In the genomic region with DNA sequence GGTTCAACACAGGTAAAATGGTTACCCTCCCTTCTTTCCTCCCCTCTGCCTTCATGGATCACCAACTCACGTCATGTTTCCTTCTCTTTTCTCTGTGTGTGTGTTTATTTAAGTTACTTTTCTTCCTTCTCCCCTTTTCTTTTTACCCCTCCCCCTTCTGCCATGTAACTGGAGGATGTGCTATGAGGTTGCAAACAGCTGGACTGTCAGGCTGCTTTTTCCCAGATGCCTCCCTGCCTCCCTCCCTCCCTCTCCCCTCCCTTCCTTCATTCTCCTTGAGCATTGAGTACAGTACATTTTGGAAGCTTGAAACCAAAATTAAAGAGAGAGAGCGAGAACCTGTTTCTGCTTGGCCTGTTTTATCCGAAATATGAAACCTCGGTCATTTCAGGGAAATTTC, we compare ENCODE assay signal across 10 mouse cellular contexts. TPM values are rescaled to one million over a fixed set of nuclear protein-coding genes. Genes with fewer than 3 reads are reported as not detected.
DNase-seq lines count a peak whose midpoint lies in the region; ATAC-seq lines count a peak whose summit lies in the region.
"Had no signal": no experiment of that assay in that cellular context is flagged by ENCODE, and none has a peak within 500 bp of the region (broad histone marks: within the 10 kb centered on the region; RNA-seq: fewer than 3 reads in every experiment).

No protein-coding gene starts in this region.

- H3K4me1 ChIP-seq in heart, embryonic 13.5 days = peaks cover 34% of the 10 kb centered on the region
- peaks cover 27% of the 10 kb centered on the region for H3K4me1 ChIP-seq in lung, embryonic 16.5 days (replicated peaks; ENCODE audit: control insufficient read depth, insufficient read depth, low read length)
- H3K4me1 ChIP-seq in embryonic facial prominence, embryonic 13.5 days = peaks cover 29% of the 10 kb centered on the region
- peaks cover 17% of the 10 kb centered on the region for H3K4me1 ChIP-seq in neural tube, embryonic 14.5 days (ENCODE audit: control insufficient read depth, insufficient read depth, low read length)

- DNase-seq in heart, adult 9 months (ENCODE audit: low spot score in 2 of 2) = no peak
- DNase-seq in lung, adult 18-20 months = no peak
- DNase-seq in layer of hippocampus, postnatal 25 days (ENCODE audit: extremely low spot score in 1 of 2, low spot score in 1 of 2) = no peak
- no peak for DNase-seq in left cerebral cortex, postnatal 4 days
- DNase-seq: layer of hippocampus, adult 9-11 months; right cerebral cortex, adult 18-20 months had no signal

- H3K27ac ChIP-seq in heart, embryonic 13.5 days (replicated peaks) = peak overlapping the region; percentile 95; the same call in 1 of the 2 replicates
- H3K27ac ChIP-seq in lung, embryonic 16.5 days (ENCODE audit: low read length) = peak overlapping the region; percentile 99
- H3K27ac ChIP-seq in embryonic facial prominence, embryonic 13.5 days = peak overlapping the region; percentile 92; the same call in 1 of the 2 replicates
- no peak overlapping the region for H3K27ac ChIP-seq in neural tube, embryonic 14.5 days (ENCODE audit: low read depth, low read length)

- H3K9ac ChIP-seq in heart, embryonic 13.5 days = peak overlapping the region; percentile 91; the same call in 1 of the 2 replicates
- H3K9ac ChIP-seq in lung, embryonic 16.5 days (ENCODE audit: low read length) = no peak overlapping the region
- H3K9ac ChIP-seq in embryonic facial prominence, embryonic 13.5 days = no peak overlapping the region
- no peak overlapping the region for H3K9ac ChIP-seq in neural tube, embryonic 14.5 days (replicated peaks; ENCODE audit: low read depth, low read length)

- no peaks in the 10 kb centered on the region for H3K9me3 ChIP-seq in heart, embryonic 13.5 days
- H3K9me3 ChIP-seq in lung, embryonic 16.5 days (ENCODE audit: control insufficient read depth, low read length) = no peaks in the 10 kb centered on the region
- H3K9me3 ChIP-seq in embryonic facial prominence, embryonic 13.5 days = no peaks in the 10 kb centered on the region
- no peaks in the 10 kb centered on the region for H3K9me3 ChIP-seq in neural tube, embryonic 14.5 days (ENCODE audit: control insufficient read depth, low read length)

- no peak overlapping the region for H3K4me3 ChIP-seq in heart, embryonic 13.5 days
- H3K4me3 ChIP-seq in lung, embryonic 16.5 days (ENCODE audit: low read length) = no peak overlapping the region
- no peak overlapping the region for H3K4me3 ChIP-seq in embryonic facial prominence, embryonic 13.5 days
- no peak overlapping the region for H3K4me3 ChIP-seq in neural tube, embryonic 14.5 days (ENCODE audit: low read depth, low read length)

- intact Hi-C loops in left cerebral cortex, postnatal 4 days (cut with DNase I) = loop anchor here (5.0 to 10.0 kb wide), 2 partner anchors 279 to 453 kb away; partner anchors contain the start of genes Mboat7 and Tsen34

- H3K36me3 ChIP-seq in heart, embryonic 13.5 days = peaks cover 64% of the 10 kb centered on the region
- H3K36me3 ChIP-seq in lung, embryonic 16.5 days (ENCODE audit: control insufficient read depth, insufficient read depth, low read length) = peaks cover 48% of the 10 kb centered on the region
- peaks cover 63% of the 10 kb centered on the region for H3K36me3 ChIP-seq in embryonic facial prominence, embryonic 13.5 days
- H3K36me3 ChIP-seq in neural tube, embryonic 14.5 days (ENCODE audit: control insufficient read depth, insufficient read depth, low read length) = peaks cover 41% of the 10 kb centered on the region

- ATAC-seq in heart, embryonic 13.5 days (ENCODE audit: extremely low read depth, insufficient number of reproducible peaks, low FRiP score, low TSS enrichment) = no peak
- ATAC-seq in lung, embryonic 16.5 days (ENCODE audit: low read depth) = no peak
- ATAC-seq in embryonic facial prominence, embryonic 13.5 days (ENCODE audit: insufficient number of reproducible peaks, insufficient read depth, low FRiP score, low TSS enrichment, low read depth) = no peak
- no peak for ATAC-seq in neural tube, embryonic 14.5 days (ENCODE audit: low read depth)

- 77% methylated on average over 4 of the region's 4 CpGs for WGBS in heart, embryonic 13.5 days
- WGBS in lung, embryonic 16.5 days = 75% methylated on average over 4 of the region's 4 CpGs
- WGBS in embryonic facial prominence, embryonic 13.5 days = 70% methylated on average over 4 of the region's 4 CpGs
- 90% methylated on average over 4 of the region's 4 CpGs for WGBS in neural tube, embryonic 14.5 days

- H3K27me3 ChIP-seq in heart, embryonic 13.5 days (replicated peaks) = peaks cover 12% of the 10 kb centered on the region
- H3K27me3 ChIP-seq in lung, embryonic 16.5 days (ENCODE audit: control insufficient read depth, insufficient read depth, low read depth, low read length) = no peaks in the 10 kb centered on the region; the same call in 1 of the 2 replicates
- peaks cover 11% of the 10 kb centered on the region for H3K27me3 ChIP-seq in embryonic facial prominence, embryonic 13.5 days
- H3K27me3 ChIP-seq in neural tube, embryonic 14.5 days (ENCODE audit: control insufficient read depth, insufficient read depth, low read length) = no peaks in the 10 kb centered on the region

- H3K4me2 ChIP-seq in heart, embryonic 13.5 days = peak overlapping the region; percentile 92; the same call in 1 of the 2 replicates
- H3K4me2 ChIP-seq in lung, embryonic 16.5 days (ENCODE audit: low read depth, low read length) = no peak overlapping the region
- peak overlapping the region; percentile 85; the same call in 1 of the 2 replicates for H3K4me2 ChIP-seq in embryonic facial prominence, embryonic 13.5 days
- peak overlapping the region; percentile 64; the same call in 1 of the 2 replicates for H3K4me2 ChIP-seq in neural tube, embryonic 14.5 days (ENCODE audit: low read depth, low read length)

RNA-seq across cellular contexts. Expression of gene Leng9, which starts 2.3 kb away (rescaled TPM):
- polyA plus RNA-seq in heart, embryonic 13.5 days (2015; fragmentation: Nextera tagmentation; extraction: Ambion mirVana) = 1.8 and 2.0 TPM in 2 replicates
- 5.0 and 5.5 TPM in 2 replicates for polyA plus RNA-seq in lung, embryonic 16.5 days (2015; fragmentation: Nextera tagmentation; extraction: Ambion mirVana)
- polyA plus RNA-seq in embryonic facial prominence, embryonic 13.5 days (2015; fragmentation: Nextera tagmentation; extraction: Ambion mirVana) = 4.6 and 5.4 TPM in 2 replicates
- 4.1 and 4.6 TPM in 2 replicates for polyA plus RNA-seq in neural tube, embryonic 14.5 days (2014; fragmentation: Nextera tagmentation; extraction: Ambion mirVana)
- 1 to 10 TPM; 5.3 to 6.0 TPM for total RNA-seq in layer of hippocampus, postnatal 25 days (2021)
- total RNA-seq in left cerebral cortex, postnatal 4 days (2021) = 1 to 10 TPM; 5.3 to 5.5 TPM

RNA-seq across cellular contexts. Expression of gene Leng8, which starts 11.0 kb away (rescaled TPM):
- polyA plus RNA-seq in heart, embryonic 13.5 days (2015; fragmentation: Nextera tagmentation; extraction: Ambion mirVana) = 44.4 and 45.9 TPM in 2 replicates
- polyA plus RNA-seq in lung, embryonic 16.5 days (2015; fragmentation: Nextera tagmentation; extraction: Ambion mirVana) = 54.0 and 56.1 TPM in 2 replicates
- polyA plus RNA-seq in embryonic facial prominence, embryonic 13.5 days (2015; fragmentation: Nextera tagmentation; extraction: Ambion mirVana) = 66.7 and 67.8 TPM in 2 replicates
- polyA plus RNA-seq in neural tube, embryonic 14.5 days (2014; fragmentation: Nextera tagmentation; extraction: Ambion mirVana) = 62.4 and 68.1 TPM in 2 replicates
- 100 to 1,000 TPM; 109 to 181 TPM for total RNA-seq in layer of hippocampus, postnatal 25 days (2021)
- 100 to 1,000 TPM; 167 to 177 TPM for total RNA-seq in left cerebral cortex, postnatal 4 days (2021)

RNA-seq across cellular contexts. Expression of gene Cdc42ep5, which starts 16.8 kb away (rescaled TPM):
- polyA plus RNA-seq in heart, embryonic 13.5 days (2015; fragmentation: Nextera tagmentation; extraction: Ambion mirVana) = 26.5 and 26.7 TPM in 2 replicates
- polyA plus RNA-seq in lung, embryonic 16.5 days (2015; fragmentation: Nextera tagmentation; extraction: Ambion mirVana) = 46.2 and 49.2 TPM in 2 replicates
- polyA plus RNA-seq in embryonic facial prominence, embryonic 13.5 days (2015; fragmentation: Nextera tagmentation; extraction: Ambion mirVana) = 66.7 and 71.0 TPM in 2 replicates
- polyA plus RNA-seq in neural tube, embryonic 14.5 days (2014; fragmentation: Nextera tagmentation; extraction: Ambion mirVana) = 3.0 and 9.8 TPM in 2 replicates
- 1 to 10 TPM in 1 of 2 experiments, under 1 TPM in 1; 0.75 to 1.4 TPM for total RNA-seq in layer of hippocampus, postnatal 25 days (2021)
- total RNA-seq in left cerebral cortex, postnatal 4 days (2021) = 1 to 10 TPM; 3.0 to 4.0 TPM

RNA-seq across cellular contexts. Expression of gene Ttyh1, which starts 28.6 kb away (rescaled TPM):
- polyA plus RNA-seq in heart, embryonic 13.5 days (2015; fragmentation: Nextera tagmentation; extraction: Ambion mirVana) = 0.88 and 1.0 TPM in 2 replicates
- 2.1 and 2.9 TPM in 2 replicates for polyA plus RNA-seq in lung, embryonic 16.5 days (2015; fragmentation: Nextera tagmentation; extraction: Ambion mirVana)
- 3.7 and 5.9 TPM in 2 replicates for polyA plus RNA-seq in embryonic facial prominence, embryonic 13.5 days (2015; fragmentation: Nextera tagmentation; extraction: Ambion mirVana)
- 149 and 151 TPM in 2 replicates for polyA plus RNA-seq in neural tube, embryonic 14.5 days (2014; fragmentation: Nextera tagmentation; extraction: Ambion mirVana)
- 100 to 1,000 TPM; 625 to 681 TPM for total RNA-seq in layer of hippocampus, postnatal 25 days (2021)
- 100 to 1,000 TPM; 292 to 311 TPM for total RNA-seq in left cerebral cortex, postnatal 4 days (2021)
